Mouse (Mus musculus): ENCODE results near the gene Apol7e. TPM values are rescaled to one million over a fixed set of nuclear protein-coding genes. Genes with fewer than 3 reads are reported as not detected.

Gene Apol7e
- total and polyA plus RNA-seq, 2 experiments from 2014 or later = not detected

- DNase-seq (ENCODE audit: low spot score) (peak; percentile 14), ATAC-seq (ENCODE audit: low FRiP score) (no peak)
- no peak overlapping the region for H3K9ac ChIP-seq (replicated peaks; ENCODE audit: low read length, poor library complexity, severe bottlenecking)
- no peaks in the 10 kb centered on the region for H3K9me3 ChIP-seq (ENCODE audit: low read length)
- no peak overlapping the region for H3K27ac ChIP-seq (ENCODE audit: low read depth, low read length)
- 82% methylated on average over 13 of the region's 13 CpGs for WGBS
- no peak overlapping the region for H3K4me3 ChIP-seq (ENCODE audit: low read depth, low read length)
- no peaks in the 10 kb centered on the region for H3K27me3 ChIP-seq (ENCODE audit: insufficient read depth, low read length)
- no peaks in the 10 kb centered on the region for H3K4me1 ChIP-seq (ENCODE audit: insufficient read depth, low read length)
- no peak for TF ChIP-seq CTCF (IDR thresholded peaks at IDR 0.05)
- H3K36me3 ChIP-seq (ENCODE audit: insufficient read depth, low read length) = peaks cover 75% of the 10 kb centered on the region
- no peak overlapping the region for H3K4me2 ChIP-seq (ENCODE audit: low read depth, low read length, poor library complexity, severe bottlenecking)
These were observed 65.8 kb downstream of the Apol7e start for GRCm38 (mm10) chr15:77764391-77765006.

- 94% methylated on average over 16 of the region's 16 CpGs for WGBS
- Histone ChIP-seq H3K4me1 (ENCODE audit: insufficient read depth, low read length) (no peaks in the 10 kb centered on the region), H3K27ac (ENCODE audit: low read depth, low read length) (no peak overlapping the region), H3K9ac (replicated peaks; ENCODE audit: low read length, poor library complexity, severe bottlenecking) (no peak overlapping the region), H3K9me3 (ENCODE audit: low read length) (no peaks in the 10 kb centered on the region), H3K27me3 (ENCODE audit: insufficient read depth, low read length) (no peaks in the 10 kb centered on the region), H3K4me2 (ENCODE audit: low read depth, low read length, poor library complexity, severe bottlenecking) (no peak overlapping the region), H3K4me3 (ENCODE audit: low read depth, low read length) (no peak overlapping the region), H3K36me3 (ENCODE audit: insufficient read depth, low read length) (peaks cover 84% of the 10 kb centered on the region)
- no peak for TF ChIP-seq CTCF (IDR thresholded peaks at IDR 0.05)
- DNase-seq (ENCODE audit: low spot score) = no peak
- ATAC-seq (ENCODE audit: low FRiP score) = no peak
These were observed 66.9 kb downstream of the Apol7e start for GRCm38 (mm10) chr15:77765484-77766093.

- DNase-seq (ENCODE audit: low spot score) = no peak
- no peaks in the 10 kb centered on the region for H3K4me1 ChIP-seq (ENCODE audit: insufficient read depth, low read length)
- 94% methylated on average over 11 of the region's 11 CpGs for WGBS
- no peak overlapping the region for H3K27ac ChIP-seq (ENCODE audit: low read depth, low read length)
- no peak for TF ChIP-seq CTCF (IDR thresholded peaks at IDR 0.05)
- H3K4me2 ChIP-seq (ENCODE audit: low read depth, low read length, poor library complexity, severe bottlenecking) = no peak overlapping the region
- no peaks in the 10 kb centered on the region for H3K9me3 ChIP-seq (ENCODE audit: low read length)
- no peak overlapping the region for H3K4me3 ChIP-seq (ENCODE audit: low read depth, low read length)
- H3K36me3 ChIP-seq (ENCODE audit: insufficient read depth, low read length) = peaks cover 91% of the 10 kb centered on the region
- ATAC-seq (ENCODE audit: low FRiP score) = no peak
- no peaks in the 10 kb centered on the region for H3K27me3 ChIP-seq (ENCODE audit: insufficient read depth, low read length)
- no peak overlapping the region for H3K9ac ChIP-seq (replicated peaks; ENCODE audit: low read length, poor library complexity, severe bottlenecking)
These were observed 68.3 kb downstream of the Apol7e start for GRCm38 (mm10) chr15:77766981-77767380.

Other genes with a start within 250 kb of the Apol7e start
- not detected in 2 replicates for gene Apol10a, start 221.8 kb upstream of the Apol7e start, total RNA-seq (2014; rRNA removed)
- not detected in 2 replicates for gene Apol10a, start 221.8 kb upstream of the Apol7e start, polyA plus RNA-seq (2015; fragmentation: Nextera tagmentation; extraction: Ambion mirVana)
- not detected in 2 replicates for gene Apol11a, start 190.6 kb upstream of the Apol7e start, total RNA-seq (2014; rRNA removed)
- gene Apol11a, start 190.6 kb upstream of the Apol7e start, polyA plus RNA-seq (2015; fragmentation: Nextera tagmentation; extraction: Ambion mirVana) = not detected in 2 replicates
- gene Apol7c, start 165.5 kb upstream of the Apol7e start, total RNA-seq (2014; rRNA removed) = not detected in 2 replicates
- not detected in 2 replicates for gene Apol7c, start 165.5 kb upstream of the Apol7e start, polyA plus RNA-seq (2015; fragmentation: Nextera tagmentation; extraction: Ambion mirVana)
- gene 1700025B11Rik, start 137.0 kb upstream of the Apol7e start, total RNA-seq (2014; rRNA removed) = not detected in 2 replicates
- 0.51 TPM in 1 of 2 replicates, not detected in the other for gene 1700025B11Rik, start 137.0 kb upstream of the Apol7e start, polyA plus RNA-seq (2015; fragmentation: Nextera tagmentation; extraction: Ambion mirVana)
- not detected in 2 replicates for gene Apol10b, start 102.7 kb upstream of the Apol7e start, total RNA-seq (2014; rRNA removed)
- not detected in 2 replicates for gene Apol10b, start 102.7 kb upstream of the Apol7e start, polyA plus RNA-seq (2015; fragmentation: Nextera tagmentation; extraction: Ambion mirVana)
- gene Gm36245, start 99.6 kb upstream of the Apol7e start, total RNA-seq (2014; rRNA removed) = not detected in 2 replicates
- not detected in 2 replicates for gene Gm36245, start 99.6 kb upstream of the Apol7e start, polyA plus RNA-seq (2015; fragmentation: Nextera tagmentation; extraction: Ambion mirVana)
- not detected in 2 replicates for gene Apol11b, start 55.6 kb upstream of the Apol7e start, total RNA-seq (2014; rRNA removed)
- gene Apol11b, start 55.6 kb upstream of the Apol7e start, polyA plus RNA-seq (2015; fragmentation: Nextera tagmentation; extraction: Ambion mirVana) = not detected in 2 replicates
- 0.33 TPM in 1 of 2 replicates, not detected in the other for gene Apol9b, start 30.2 kb downstream of the Apol7e start, total RNA-seq (2014; rRNA removed)
- 0.43 TPM in 1 of 2 replicates, not detected in the other for gene Apol9b, start 30.2 kb downstream of the Apol7e start, polyA plus RNA-seq (2015; fragmentation: Nextera tagmentation; extraction: Ambion mirVana)
- gene Apol8, start 58.1 kb downstream of the Apol7e start, total RNA-seq (2014; rRNA removed) = 0.19 TPM in 1 of 2 replicates, not detected in the other
- gene Apol8, start 58.1 kb downstream of the Apol7e start, polyA plus RNA-seq (2015; fragmentation: Nextera tagmentation; extraction: Ambion mirVana) = 0.36 and 0.55 TPM in 2 replicates
- 26.9 and 30.8 TPM in 2 replicates for gene Myh9, start 143.3 kb downstream of the Apol7e start, total RNA-seq (2014; rRNA removed)
- gene Myh9, start 143.3 kb downstream of the Apol7e start, polyA plus RNA-seq (2015; fragmentation: Nextera tagmentation; extraction: Ambion mirVana) = 6.4 and 8.2 TPM in 2 replicates
- 39.6 and 39.9 TPM in 2 replicates for gene Txn2, start 230.1 kb downstream of the Apol7e start, total RNA-seq (2014; rRNA removed)
- gene Txn2, start 230.1 kb downstream of the Apol7e start, polyA plus RNA-seq (2015; fragmentation: Nextera tagmentation; extraction: Ambion mirVana) = 182 and 194 TPM in 2 replicates

Data from midbrain, postnatal 0 days (tissue).